Mouse (Mus musculus) forebrain, embryonic 15.5 days (tissue): ENCODE results near the gene Bco1. TPM values are rescaled to one million over a fixed set of nuclear protein-coding genes. Genes with fewer than 3 reads are reported as not detected.
A peak's percentile ranks its signal among the peaks of the same experiment; 100 is the strongest.

Experiments
- ATAC-seq: fragments of 200-750 bp; cut with Nextera tagmentation; replicated peaks from 2 replicates; pipeline ENCODE4 v1.8.0; 2017; ENCODE audit warnings: mild to moderate bottlenecking, moderate TSS enrichment, moderate library complexity
- H3K27ac ChIP-seq: fragments of 300-500 bp; sonication (generic); replicated peaks from 2 replicates; pipeline ENCODE4 v1.5.1; 2015; ENCODE audit warnings: mild to moderate bottlenecking, inconsistent platforms
- H3K27me3 ChIP-seq: fragments of 300-500 bp; sonication (generic); 2 replicates; pipeline ENCODE4 v1.6.1; 2015; ENCODE audit warnings: inconsistent platforms
- H3K36me3 ChIP-seq: fragments of 300-500 bp; sonication (generic); 2 replicates; pipeline ENCODE4 v1.6.1; 2015; ENCODE audit warnings: mild to moderate bottlenecking, inconsistent platforms
- H3K4me1 ChIP-seq: fragments of 300-500 bp; sonication (generic); 2 replicates; pipeline ENCODE4 v1.6.1; 2015; ENCODE audit warnings: inconsistent platforms
- H3K4me2 ChIP-seq: fragments of 300-500 bp; sonication (generic); replicated peaks from 2 replicates; pipeline ENCODE4 v1.6.1; 2015; ENCODE audit warnings: mild to moderate bottlenecking, inconsistent platforms
- H3K4me3 ChIP-seq: fragments of 300-500 bp; sonication (generic); 2 replicates; pipeline ENCODE4 v1.5.1; 2015; ENCODE audit warnings: mild to moderate bottlenecking, inconsistent platforms
- H3K9ac ChIP-seq: fragments of 300-500 bp; sonication (generic); replicated peaks from 2 replicates; pipeline ENCODE4 v1.6.1; 2015; ENCODE audit warnings: mild to moderate bottlenecking, inconsistent platforms
- H3K9me3 ChIP-seq: fragments of 300-500 bp; sonication (generic); 2 replicates; pipeline ENCODE4 v1.6.1; 2016; ENCODE audit warnings: inconsistent platforms
- WGBS: fragments of 180-500 bp; shearing (Covaris S2); methylation state at CpG from one replicate; pipeline ENCODE4 v1.1.7; 2015; ENCODE audit warnings: mixed read lengths; 5-methylcytosine and 5-hydroxymethylcytosine counted together
- polyA plus RNA-seq: library from polyadenylated mRNA; unstranded; fragments of >200 nt; fragmentation: Nextera tagmentation; extraction: Ambion mirVana; gene quantifications from 2 replicates; pipeline ENCODE4 v1.2.1, GENCODE M21; 2015

The Bco1 gene
- polyA plus RNA-seq, 1 experiment from 2014 or later = 0.11 TPM

- Histone ChIP-seq H3K27ac (no peak overlapping the region), H3K4me1 (no peaks in the 10 kb centered on the region), H3K9me3 (no peaks in the 10 kb centered on the region), H3K27me3 (no peaks in the 10 kb centered on the region), H3K36me3 (no peaks in the 10 kb centered on the region), H3K4me3 (no peak overlapping the region), H3K9ac (no peak overlapping the region), H3K4me2 (no peak overlapping the region)
- 86% methylated on average over 13 of the region's 13 CpGs for WGBS
- no peak for ATAC-seq
Observed at GRCm38 (mm10) chr8:117068294-117068693, 27.4 kb upstream of the Bco1 start.

GRCm38 (mm10) chr8:117069708-117070107 lies 25.9 kb upstream of the Bco1 start:
- Histone ChIP-seq H3K4me3 (no peak overlapping the region), H3K9ac (no peak overlapping the region), H3K27me3 (no peaks in the 10 kb centered on the region), H3K36me3 (no peaks in the 10 kb centered on the region), H3K4me1 (no peaks in the 10 kb centered on the region), H3K27ac (no peak overlapping the region), H3K9me3 (no peaks in the 10 kb centered on the region), H3K4me2 (no peak overlapping the region)
- WGBS = 86% methylated on average over 1 of the region's 1 CpGs
- ATAC-seq = no peak

- no peaks in the 10 kb centered on the region for H3K9me3 ChIP-seq
- H3K9ac ChIP-seq = no peak overlapping the region
- H3K4me3 ChIP-seq = no peak overlapping the region
- H3K4me1 ChIP-seq = no peaks in the 10 kb centered on the region
- ATAC-seq = no peak
- H3K36me3 ChIP-seq = no peaks in the 10 kb centered on the region
- no peak overlapping the region for H3K4me2 ChIP-seq
- 79% methylated on average over 10 of the region's 10 CpGs for WGBS
- H3K27ac ChIP-seq = no peak overlapping the region
- H3K27me3 ChIP-seq = no peaks in the 10 kb centered on the region
Observed at GRCm38 (mm10) chr8:117074350-117075182, 21.1 kb upstream of the Bco1 start.

GRCm38 (mm10) chr8:117078367-117078926 lies 17.2 kb upstream of the Bco1 start:
- ATAC-seq = no peak
- no peaks in the 10 kb centered on the region for H3K9me3 ChIP-seq
- no peaks in the 10 kb centered on the region for H3K27me3 ChIP-seq
- no peak overlapping the region for H3K27ac ChIP-seq
- WGBS = 86% methylated on average over 7 of the region's 7 CpGs
- no peak overlapping the region for H3K4me3 ChIP-seq
- H3K9ac ChIP-seq = no peak overlapping the region
- H3K4me2 ChIP-seq = no peak overlapping the region
- H3K36me3 ChIP-seq = no peaks in the 10 kb centered on the region
- no peaks in the 10 kb centered on the region for H3K4me1 ChIP-seq

- Histone ChIP-seq H3K4me2 (no peak overlapping the region), H3K27me3 (no peaks in the 10 kb centered on the region), H3K4me1 (no peaks in the 10 kb centered on the region), H3K27ac (no peak overlapping the region), H3K9me3 (no peaks in the 10 kb centered on the region), H3K9ac (no peak overlapping the region), H3K36me3 (no peaks in the 10 kb centered on the region), H3K4me3 (no peak overlapping the region)
- no peak for ATAC-seq
- WGBS = 90% methylated on average over 14 of the region's 14 CpGs
Observed at GRCm38 (mm10) chr8:117079652-117080051, 16.0 kb upstream of the Bco1 start.

- H3K9me3 ChIP-seq = no peaks in the 10 kb centered on the region
- no peaks in the 10 kb centered on the region for H3K36me3 ChIP-seq
- ATAC-seq = no peak
- 85% methylated on average over 8 of the region's 8 CpGs for WGBS
- H3K9ac ChIP-seq = no peak within 1 kb of the TSS
- no peaks in the 10 kb centered on the region for H3K27me3 ChIP-seq
- H3K4me2 ChIP-seq = no peak within 1 kb of the TSS
- no peak within 1 kb of the TSS for H3K27ac ChIP-seq
- H3K4me3 ChIP-seq = no peak within 1 kb of the TSS
- H3K4me1 ChIP-seq = no peaks in the 10 kb centered on the region
Observed at GRCm38 (mm10) chr8:117082399-117082872, 13.2 kb upstream of the Bco1 start, which contains the start of gene Pkd1l2. Pkd1l2 (minus strand) TSS chr8:117082449.

- Histone ChIP-seq H3K4me3 (no peak overlapping the region), H3K27me3 (no peaks in the 10 kb centered on the region), H3K4me2 (no peak overlapping the region), H3K9me3 (no peaks in the 10 kb centered on the region), H3K36me3 (no peaks in the 10 kb centered on the region), H3K9ac (no peak overlapping the region), H3K4me1 (no peaks in the 10 kb centered on the region), H3K27ac (no peak overlapping the region)
- 84% methylated on average over 9 of the region's 9 CpGs for whole genome bisulfite sequencing
- no peak for ATAC-seq
Observed at GRCm38 (mm10) chr8:117082947-117083559, 12.6 kb upstream of the Bco1 start.

GRCm38 (mm10) chr8:117085521-117085920 lies 10.1 kb upstream of the Bco1 start:
- no peak overlapping the region for H3K9ac ChIP-seq
- H3K4me1 ChIP-seq = no peaks in the 10 kb centered on the region
- no peak for ATAC-seq
- H3K27ac ChIP-seq = no peak overlapping the region
- no peaks in the 10 kb centered on the region for H3K36me3 ChIP-seq
- no peaks in the 10 kb centered on the region for H3K27me3 ChIP-seq
- no peak overlapping the region for H3K4me2 ChIP-seq
- H3K9me3 ChIP-seq = no peaks in the 10 kb centered on the region
- WGBS = 78% methylated on average over 8 of the region's 8 CpGs
- no peak overlapping the region for H3K4me3 ChIP-seq

GRCm38 (mm10) chr8:117087036-117087435 lies 8.6 kb upstream of the Bco1 start:
- H3K9ac ChIP-seq = no peak overlapping the region
- H3K4me1 ChIP-seq = no peaks in the 10 kb centered on the region
- H3K4me2 ChIP-seq = no peak overlapping the region
- H3K9me3 ChIP-seq = no peaks in the 10 kb centered on the region
- no peaks in the 10 kb centered on the region for H3K27me3 ChIP-seq
- H3K36me3 ChIP-seq = no peaks in the 10 kb centered on the region
- H3K27ac ChIP-seq = no peak overlapping the region
- no peak overlapping the region for H3K4me3 ChIP-seq
- ATAC-seq = no peak

- ATAC-seq = no peak
- Histone ChIP-seq H3K4me1 (no peaks in the 10 kb centered on the region), H3K27ac (no peak overlapping the region), H3K36me3 (no peaks in the 10 kb centered on the region), H3K27me3 (no peaks in the 10 kb centered on the region), H3K9me3 (no peaks in the 10 kb centered on the region), H3K9ac (no peak overlapping the region), H3K4me2 (no peak overlapping the region), H3K4me3 (no peak overlapping the region)
- 96% methylated on average over 4 of the region's 4 CpGs for WGBS
Observed at GRCm38 (mm10) chr8:117089802-117090201, 5.9 kb upstream of the Bco1 start.

GRCm38 (mm10) chr8:117094053-117094452 lies 1.6 kb upstream of the Bco1 start:
- Histone ChIP-seq H3K36me3 (no peaks in the 10 kb centered on the region), H3K4me3 (no peak overlapping the region), H3K9ac (no peak overlapping the region), H3K4me1 (peaks cover 16% of the 10 kb centered on the region), H3K9me3 (no peaks in the 10 kb centered on the region), H3K4me2 (no peak overlapping the region), H3K27ac (no peak overlapping the region; the same call in 1 of the 2 replicates), H3K27me3 (no peaks in the 10 kb centered on the region)
- ATAC-seq = no peak
- WGBS = 61% methylated on average over 5 of the region's 5 CpGs

- no peaks in the 10 kb centered on the region for H3K9me3 ChIP-seq
- H3K9ac ChIP-seq = no peak overlapping the region
- H3K36me3 ChIP-seq = no peaks in the 10 kb centered on the region
- peak overlapping the region; percentile 44 for H3K27ac ChIP-seq
- H3K4me1 ChIP-seq = peaks cover 16% of the 10 kb centered on the region
- H3K4me2 ChIP-seq = peak overlapping the region; percentile 15
- ATAC-seq = no peak
- H3K27me3 ChIP-seq = no peaks in the 10 kb centered on the region
- no peak overlapping the region for H3K4me3 ChIP-seq
- WGBS = 67% methylated on average over 10 of the region's 10 CpGs
Observed at GRCm38 (mm10) chr8:117097051-117097563, 1.5 kb downstream of the Bco1 start.
